Mouse (Mus musculus): ENCODE measurements at regions not wholly inside any gene's neighbourhood (a gene's known extent, or its start where the extent isn't known, plus 50 kb on each side); places are given as distances from the start of the nearest gene placed in this dataset.

- TF ChIP-seq ZNF384 (IDR thresholded peaks at IDR 0.05; ENCODE audit: low read depth, low read length) (no peak), CHD2 (IDR thresholded peaks at IDR 0.05; ENCODE audit: low read depth, low read length) (no peak), MAFK (IDR thresholded peaks at IDR 0.05; ENCODE audit: insufficient read depth, low read depth, low read length) (no peak), ZC3H11A (IDR thresholded peaks at IDR 0.05; ENCODE audit: borderline replicate concordance, low read depth, low read length) (peak; percentile 31; the same call in 1 of the 2 replicates), HCFC1 (IDR thresholded peaks at IDR 0.05; ENCODE audit: borderline replicate concordance, insufficient read depth, low read length) (no peak)
Measured at GRCm38 (mm10) chr12:12148659-12149399, 113.1 kb upstream of the Fam49a start.
